Mouse (Mus musculus) gastrocnemius, postnatal 14 days (tissue): ENCODE data around the gene Gm17334. TPM values are rescaled to one million over a fixed set of nuclear protein-coding genes. Genes with fewer than 3 reads are reported as not detected.

Source experiments
- DNase-seq: peaks from one replicate; pipeline ENCODE4 v3.0.0; 2021; ENCODE audit warnings: mixed read lengths
- intact Hi-C: fragments of 180-260 bp; cut with DNase I; formaldehyde crosslinking; loops from one replicate; pipeline ENCODE4 v1.15.1; 2025; ENCODE audit warnings: low total_unique reads
- total RNA-seq, 2 experiments: library from RNA; stranded (reverse); gene quantifications; 2 replicates each; pipeline ENCODE4 v1.2.3; 2021

Gene Gm17334
- total RNA-seq, 2 experiments from 2014 or later, result 0.23 to 0.33 TPM

DNA sequence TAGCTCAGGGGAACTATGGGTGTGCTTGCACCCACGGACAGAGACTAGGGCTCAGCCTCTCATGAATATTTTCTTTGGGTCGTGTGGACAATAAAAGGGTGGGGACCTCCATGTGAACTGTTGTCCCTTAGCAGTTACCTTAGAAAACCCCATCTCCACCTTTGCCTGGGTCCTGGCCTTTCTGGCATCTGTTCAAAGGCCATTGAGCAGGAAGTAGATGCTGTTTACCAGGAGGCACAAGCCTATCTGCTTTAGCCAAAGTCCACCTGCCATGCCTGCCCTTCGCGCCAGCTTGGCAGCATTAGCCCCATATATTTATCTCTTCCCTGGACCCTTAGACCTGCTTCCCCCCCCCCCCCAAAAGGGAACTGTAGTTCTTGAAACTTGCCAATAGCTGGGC is 15.4 kb downstream of the Gm17334 start:
- no peak for DNase-seq
- intact Hi-C loops, result loop anchor here (5.0 kb wide), 1 partner anchor 95 kb away; no protein-coding TSS in a partner anchor

DNA sequence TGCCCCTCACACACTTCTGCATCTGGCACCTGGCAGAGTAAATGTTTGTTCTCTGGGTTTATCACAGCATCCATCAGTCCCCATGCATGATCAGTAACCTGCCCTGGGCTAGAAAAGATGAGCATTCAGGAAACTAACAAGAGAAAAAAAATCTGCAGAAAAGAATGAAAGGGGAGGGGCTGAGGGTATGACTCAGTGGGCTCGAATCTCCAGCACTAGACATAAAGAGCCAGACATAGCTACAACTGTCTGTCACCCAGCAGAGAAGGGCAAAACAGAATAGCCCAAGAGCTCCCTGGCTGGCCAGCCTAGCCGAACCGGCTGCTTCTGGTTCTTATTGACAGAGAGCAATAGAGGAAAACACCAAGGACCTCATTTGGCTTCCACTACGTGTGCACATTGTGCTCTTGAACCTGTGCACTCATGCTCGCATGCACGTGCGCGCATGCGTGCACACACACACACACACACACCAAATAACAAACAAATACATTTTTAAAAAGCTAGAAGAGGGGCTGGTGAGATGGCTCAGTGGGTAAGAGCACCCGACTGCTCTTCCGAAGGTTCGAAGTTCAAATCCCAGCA is 17.9 kb downstream of the Gm17334 start:
- intact Hi-C loops, result loop anchor here (5.0 kb wide), 1 partner anchor 97 kb away; no protein-coding TSS in a partner anchor
- no peak for DNase-seq

DNA sequence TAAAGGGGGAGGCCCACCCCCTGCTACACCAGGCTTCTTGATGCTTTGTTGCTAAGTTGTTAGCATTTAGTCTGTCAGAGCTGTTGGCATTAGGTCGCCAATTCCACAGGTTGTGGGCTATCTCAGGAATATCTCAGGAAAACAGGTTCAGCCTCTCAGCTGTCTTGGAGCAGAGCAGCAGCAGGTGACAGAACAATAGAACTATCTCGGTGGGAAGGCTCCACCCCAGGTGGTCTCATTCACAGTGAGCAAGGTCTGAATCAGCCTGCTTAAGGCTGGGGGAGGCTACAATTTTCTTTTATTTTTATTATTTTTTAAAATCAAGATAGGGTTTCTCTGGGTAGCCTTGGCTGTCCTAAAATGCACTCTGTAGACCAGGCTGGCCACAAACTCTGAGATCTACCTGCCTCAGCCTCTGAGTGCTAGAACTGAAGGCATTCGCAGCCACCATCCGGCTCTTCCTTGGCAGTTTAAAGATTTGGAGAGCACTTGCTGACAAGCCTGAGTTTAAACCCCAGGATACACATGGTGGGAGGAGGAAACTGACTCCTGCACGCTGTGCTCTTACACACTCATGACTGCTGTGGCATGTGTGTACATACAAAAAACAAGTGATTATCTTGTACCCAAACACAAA is 23.2 kb downstream of the Gm17334 start:
- no peak for DNase-seq
- intact Hi-C loops, result no loop called here

DNA sequence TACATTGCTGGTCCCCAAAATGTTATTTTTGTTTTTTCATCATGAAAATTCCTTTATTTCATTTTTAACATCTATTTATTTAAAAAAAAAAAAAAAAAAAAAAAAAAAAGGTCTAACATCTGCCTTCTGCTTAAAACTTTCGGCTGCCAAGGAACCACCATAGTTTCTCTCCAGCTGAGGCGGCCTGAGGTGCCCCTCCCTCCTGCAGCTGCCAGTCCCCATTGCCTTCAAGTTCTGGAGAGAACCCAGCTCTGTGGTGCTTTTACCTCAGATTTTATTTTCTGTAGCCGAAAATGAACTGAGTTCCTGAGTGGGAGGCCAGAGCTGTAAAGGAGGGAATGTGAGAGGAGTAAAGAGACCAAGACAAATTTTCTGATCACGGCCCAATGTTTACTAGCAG is 23.7 kb downstream of the Gm17334 start:
- DNase-seq, result no peak
- intact Hi-C loops, result no loop called here

DNA sequence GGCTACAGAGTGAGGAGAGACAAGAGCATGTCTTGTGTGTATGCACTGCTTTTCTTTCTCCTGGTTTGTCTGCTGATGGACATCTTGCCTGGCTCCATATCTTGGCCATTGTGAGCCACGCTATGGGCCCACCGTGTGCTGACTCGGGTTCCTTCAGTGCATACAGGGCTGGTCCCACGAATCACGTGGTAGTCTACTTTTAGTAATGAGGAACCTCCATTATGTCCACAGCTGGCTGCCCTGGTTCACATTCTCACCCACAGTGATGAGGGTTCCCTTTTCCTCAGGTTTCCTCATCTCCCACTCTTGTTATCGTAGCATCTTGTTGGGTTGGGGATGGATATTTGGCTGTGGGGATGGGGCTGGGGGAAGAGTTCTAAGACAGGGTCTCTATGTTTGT is 24.4 kb downstream of the Gm17334 start:
- intact Hi-C loops, result no loop called here
- DNase-seq, result no peak

DNA sequence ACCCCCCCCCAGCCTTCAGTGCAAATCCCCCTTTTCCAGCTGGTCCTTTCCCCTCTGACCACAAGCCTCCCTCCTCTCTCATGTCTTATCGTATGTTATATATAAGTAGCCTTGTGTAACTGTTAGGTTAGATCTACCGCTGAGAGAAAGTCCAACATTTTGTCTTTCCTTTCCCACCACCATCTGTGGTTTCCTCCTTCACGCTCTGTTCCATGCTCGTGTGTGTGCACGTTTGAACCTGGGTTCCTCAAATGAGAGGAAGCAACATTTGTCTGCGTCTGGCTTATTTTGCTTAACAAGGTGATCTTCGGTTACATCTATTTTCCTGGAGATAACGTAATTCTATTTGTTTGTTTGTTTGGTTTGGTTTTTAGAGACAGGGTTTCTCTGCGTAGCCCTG is 25.0 kb downstream of the Gm17334 start:
- intact Hi-C loops, result no loop called here
- DNase-seq, result no peak

DNA sequence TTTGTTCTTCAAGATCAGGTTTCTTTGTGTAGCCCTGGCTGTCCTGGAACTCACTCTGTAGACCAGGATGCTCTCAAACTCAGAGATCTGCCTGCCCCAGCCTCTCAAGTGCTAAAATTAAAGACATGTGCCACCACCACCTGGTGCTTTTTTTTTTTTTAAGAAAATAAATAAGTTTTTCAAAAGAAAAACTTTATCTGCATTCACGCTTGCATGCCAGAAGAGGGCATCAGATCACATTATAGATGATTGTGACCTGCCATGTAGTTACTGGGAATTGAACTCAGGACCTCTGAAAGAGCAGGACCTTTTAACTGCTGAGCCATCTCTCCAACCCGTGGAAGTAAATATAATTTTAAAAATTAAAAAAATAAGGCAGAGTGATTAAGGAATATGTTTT is 27.7 kb downstream of the Gm17334 start:
- intact Hi-C loops, result no loop called here

DNA sequence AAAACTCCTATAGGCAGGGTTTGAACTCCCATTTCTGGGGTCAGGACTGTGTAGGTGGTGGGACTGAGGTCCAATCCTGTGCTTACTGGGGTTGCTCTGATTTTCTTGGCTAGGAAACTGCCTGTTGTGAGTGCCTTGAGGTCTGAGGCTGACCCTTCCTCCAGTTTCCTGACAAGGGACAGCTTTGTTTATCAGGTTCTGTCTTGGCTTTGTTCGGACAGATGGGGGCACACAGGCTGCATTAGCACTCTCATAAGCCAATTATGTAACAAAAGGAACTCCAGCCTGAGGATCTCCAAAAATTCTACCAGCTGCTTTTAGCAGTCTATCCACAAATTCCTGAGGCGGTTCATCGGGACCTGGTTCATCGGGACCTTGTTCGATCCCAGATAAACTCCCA is 30.6 kb downstream of the Gm17334 start:
- DNase-seq, result no peak

More for the DNA sequence above, 27.7 kb downstream of the Gm17334 start:
- no peak for DNase-seq

DNA sequence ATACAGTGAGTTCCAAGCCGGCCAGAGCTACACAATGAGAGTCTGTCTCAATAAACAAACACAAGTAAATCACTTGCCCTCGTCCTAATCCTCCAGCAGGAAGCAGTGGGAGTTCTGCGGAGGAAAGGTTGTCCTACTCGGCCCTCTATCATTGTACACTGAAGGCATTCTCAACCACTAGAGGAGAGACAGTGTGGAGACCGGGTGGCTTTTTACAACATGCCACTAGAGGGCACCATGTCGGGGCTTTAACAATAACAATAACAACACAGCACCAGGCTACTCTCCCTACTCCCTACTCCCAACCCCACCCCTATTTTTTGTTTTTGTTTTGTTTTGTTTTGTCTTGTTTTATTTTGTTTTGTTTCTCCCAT is 35.4 kb downstream of the Gm17334 start:
- intact Hi-C loops, result no loop called here
- DNase-seq, result peak; percentile 38

More for the DNA sequence above, 30.6 kb downstream of the Gm17334 start:
- intact Hi-C loops, result no loop called here

DNA sequence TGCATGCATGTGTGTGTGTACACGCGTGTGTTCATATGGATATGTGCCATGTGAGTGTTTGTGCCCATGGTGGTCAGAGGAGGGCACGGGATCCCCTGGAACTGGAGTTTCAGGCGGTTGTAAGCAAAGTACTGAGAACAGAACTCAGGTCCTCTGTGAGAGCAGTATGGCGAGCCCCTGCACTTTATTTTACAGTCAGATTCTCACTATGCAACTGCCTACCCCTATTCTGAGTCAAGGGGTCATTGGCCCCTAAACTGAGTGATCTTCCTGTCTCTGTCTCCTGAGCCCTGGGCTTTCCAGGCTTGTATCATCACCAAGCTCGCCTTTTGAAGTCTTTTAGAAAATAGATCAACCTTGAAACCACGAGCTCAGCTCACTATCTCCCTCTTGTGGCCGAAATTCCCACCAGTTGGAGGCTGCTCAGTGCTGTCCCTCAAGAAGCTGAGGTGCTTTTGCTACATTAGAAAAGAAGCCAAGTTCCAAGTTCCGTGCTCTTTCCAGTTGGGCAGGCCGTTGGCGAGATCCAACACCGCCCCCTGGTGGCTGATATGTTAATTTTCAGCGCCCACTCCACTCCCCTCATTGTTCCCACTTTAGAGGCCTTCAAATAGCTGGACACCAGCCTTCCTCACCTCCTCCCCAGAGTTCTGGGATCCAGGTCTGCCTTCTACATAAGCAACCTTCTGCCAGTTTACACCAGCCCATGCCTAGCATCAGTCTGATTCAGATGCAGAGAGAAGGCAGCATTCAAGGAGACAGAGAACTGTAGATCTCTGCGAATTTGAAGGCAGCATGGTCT is 36.0 kb downstream of the Gm17334 start:
- intact Hi-C loops, result no loop called here
- DNase-seq, result peak; percentile 78

GRCm38 (mm10) chr11:53735682-53736245 is 37.2 kb downstream of the Gm17334 start:
- intact Hi-C loops, result no loop called here
- DNase-seq, result peak; percentile 54

- no peak for DNase-seq
- intact Hi-C loops, result no loop called here
Observed at GRCm38 (mm10) chr11:53734970-53735681, 37.9 kb downstream of the Gm17334 start.

- intact Hi-C loops, result no loop called here
- no peak for DNase-seq
Observed at GRCm38 (mm10) chr11:53734431-53734830, 38.6 kb downstream of the Gm17334 start.

GRCm38 (mm10) chr11:53733824-53734223 is 39.2 kb downstream of the Gm17334 start:
- intact Hi-C loops, result no loop called here
- no peak for DNase-seq

- intact Hi-C loops, result no loop called here
- no peak for DNase-seq
Observed at GRCm38 (mm10) chr11:53732244-53732643, 40.7 kb downstream of the Gm17334 start.

GRCm38 (mm10) chr11:53731457-53731856 is 41.5 kb downstream of the Gm17334 start:
- intact Hi-C loops, result no loop called here
- no peak for DNase-seq
